22 mouse cellular contexts compared by ENCODE assay signal in the genomic region with DNA sequence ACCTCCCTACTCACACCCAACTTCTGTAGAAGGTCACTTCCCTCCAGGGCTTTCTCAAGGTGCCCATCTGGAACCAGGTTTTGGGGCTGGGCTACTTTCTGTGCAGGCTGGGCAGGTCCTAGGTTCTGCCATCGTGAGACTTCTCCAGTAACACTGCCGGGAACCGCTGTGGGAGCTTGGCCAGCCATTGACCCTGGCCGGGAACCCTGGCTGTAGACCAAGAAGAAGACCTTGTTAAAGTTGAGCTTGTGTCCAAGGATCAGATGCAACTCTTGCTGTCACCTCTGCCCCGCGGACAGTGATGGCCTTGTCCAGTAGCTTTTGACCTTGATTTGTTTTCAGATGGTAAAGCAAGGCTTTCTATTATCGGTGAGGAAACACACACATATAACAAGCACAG. TPM values are rescaled to one million over a fixed set of nuclear protein-coding genes. Genes with fewer than 3 reads are reported as not detected.
"Had no signal": no experiment of that assay in that cellular context is flagged by ENCODE, and none has a peak within 500 bp of the region (broad histone marks: within the 10 kb centered on the region; RNA-seq: fewer than 3 reads in every experiment).

No protein-coding gene starts in this region.

- DNase-seq: kidney, adult 11 months; kidney, postnatal 10 days; kidney, postnatal 4 days; liver; lung, adult 2 months; lung, postnatal 4 days; thymus, postnatal 36 days had no signal

- ATAC-seq: lung, postnatal 0 days; midbrain, embryonic 15.5 days had no signal

RNA-seq across cellular contexts. Expression of a gene that starts 5.9 kb away (rescaled TPM):
- total RNA-seq: layer of hippocampus, adult 2 months; layer of hippocampus, postnatal 10 days; left cerebral cortex, postnatal 36 days; megakaryocyte, adult 5-6 weeks; monocyte, adult 5-6 weeks; neutrophil, adult 5-6 weeks had no signal
- polyA plus RNA-seq: kidney, embryonic 14.5 days; limb, embryonic 12.5 days; liver, embryonic 15.5 days; lung, adult 2 months; lung, postnatal 0 days; midbrain, embryonic 11.5 days; midbrain, embryonic 15.5 days; neural tube, embryonic 12.5 days; stomach, embryonic 14.5 days had no signal

RNA-seq across cellular contexts. Expression of a gene that starts 24.5 kb away (rescaled TPM):
- total RNA-seq: layer of hippocampus, adult 2 months; layer of hippocampus, postnatal 10 days; megakaryocyte, adult 5-6 weeks; neutrophil, adult 5-6 weeks had no signal
- polyA plus RNA-seq: kidney, embryonic 14.5 days; limb, embryonic 12.5 days; liver, embryonic 15.5 days; midbrain, embryonic 11.5 days; midbrain, embryonic 15.5 days; neural tube, embryonic 12.5 days; stomach, embryonic 14.5 days; thymus, postnatal 0 days had no signal

RNA-seq across cellular contexts. Expression of a gene that starts 31.6 kb away (rescaled TPM):
- polyA plus RNA-seq: kidney, embryonic 14.5 days; liver, embryonic 15.5 days; neural tube, embryonic 12.5 days; stomach, embryonic 14.5 days had no signal

RNA-seq across cellular contexts. Expression of a gene that starts 48.1 kb away (rescaled TPM):
- total RNA-seq: layer of hippocampus, adult 2 months; layer of hippocampus, postnatal 10 days; left cerebral cortex, postnatal 36 days; megakaryocyte, adult 5-6 weeks; monocyte, adult 5-6 weeks; neutrophil, adult 5-6 weeks had no signal
- polyA plus RNA-seq: kidney, embryonic 14.5 days; limb, embryonic 12.5 days; liver, embryonic 15.5 days; lung, postnatal 0 days; neural tube, embryonic 12.5 days; stomach, embryonic 14.5 days had no signal
